Mouse (Mus musculus): ENCODE data around the gene Olfr1378.

GRCm38 (mm10) chr11:50981667-50982066 lies 15.3 kb downstream of the Olfr1378 start, which contains the start of gene Olfr1377:
- TF ChIP-seq POLR2AphosphoS2 (IDR thresholded peaks at IDR 0.05; ENCODE audit: low read length) (no peak), ETS1 (IDR thresholded peaks at IDR 0.05; ENCODE audit: low read depth, low read length) (no peak), GATA1 (IDR thresholded peaks at IDR 0.05; ENCODE audit: low read depth, low read length) (no peak)
